Mouse (Mus musculus) heart, embryonic 16.5 days (tissue): ENCODE measurements around the gene Olig3. TPM values are rescaled to one million over a fixed set of nuclear protein-coding genes. Genes with fewer than 3 reads are reported as not detected.

ENCODE experiments used
- ATAC-seq: fragments of 200-750 bp; cut with Nextera tagmentation; replicated peaks from 2 replicates; pipeline ENCODE4 v1.8.0; 2017; ENCODE audit warnings: moderate number of reproducible peaks; ENCODE audit not compliant: insufficient read depth, low FRiP score; ENCODE audit errors: extremely low read depth
- H3K27ac ChIP-seq: fragments of 300-500 bp; sonication (generic); 2 replicates; pipeline ENCODE4 v1.5.1; 2014; ENCODE audit warnings: mild to moderate bottlenecking, low read length, control low read depth, moderate library complexity
- H3K27me3 ChIP-seq: fragments of 300-500 bp; sonication (generic); 2 replicates; pipeline ENCODE4 v1.6.1; 2014; ENCODE audit warnings: low read length, mixed read lengths; ENCODE audit not compliant: control insufficient read depth, insufficient read depth
- H3K36me3 ChIP-seq: fragments of 300-500 bp; sonication (generic); 2 replicates; pipeline ENCODE4 v1.6.1; 2014; ENCODE audit not compliant: control insufficient read depth, insufficient read depth
- H3K4me1 ChIP-seq: fragments of 300-500 bp; sonication (generic); 2 replicates; pipeline ENCODE4 v1.6.1; 2014; ENCODE audit warnings: low read length, mixed read lengths; ENCODE audit not compliant: control insufficient read depth, insufficient read depth
- H3K4me2 ChIP-seq: fragments of 300-500 bp; sonication (generic); 2 replicates; pipeline ENCODE4 v1.6.1; 2014; ENCODE audit warnings: low read depth, mild to moderate bottlenecking, control low read depth, low read length
- H3K4me3 ChIP-seq: fragments of 300-500 bp; sonication (generic); 2 replicates; pipeline ENCODE4 v1.5.1; 2014; ENCODE audit warnings: mild to moderate bottlenecking, control low read depth, low read length
- H3K9ac ChIP-seq: fragments of 300-500 bp; sonication (generic); 2 replicates; pipeline ENCODE4 v1.6.1; 2014; ENCODE audit warnings: low read length, control low read depth
- H3K9me3 ChIP-seq: fragments of 300-500 bp; sonication (generic); replicated peaks from 2 replicates; pipeline ENCODE4 v1.6.1; 2016; ENCODE audit warnings: low read length; ENCODE audit not compliant: control insufficient read depth
- WGBS: fragments of 180-500 bp; shearing (Covaris S2); extraction: QIAGEN DNeasy Blood & Tissue Kit; methylation state at CpG from one replicate; pipeline ENCODE4 v1.1.7; 2014; 5-methylcytosine and 5-hydroxymethylcytosine counted together
- polyA plus RNA-seq: library from polyadenylated mRNA; unstranded; fragments of >200 nt; fragmentation: Nextera tagmentation; extraction: Ambion mirVana; gene quantifications from 2 replicates; pipeline ENCODE4 v1.2.1, GENCODE M21; 2015

Olig3 gene
- polyA plus RNA-seq, 1 experiment from 2014 or later: not detected

DNA sequence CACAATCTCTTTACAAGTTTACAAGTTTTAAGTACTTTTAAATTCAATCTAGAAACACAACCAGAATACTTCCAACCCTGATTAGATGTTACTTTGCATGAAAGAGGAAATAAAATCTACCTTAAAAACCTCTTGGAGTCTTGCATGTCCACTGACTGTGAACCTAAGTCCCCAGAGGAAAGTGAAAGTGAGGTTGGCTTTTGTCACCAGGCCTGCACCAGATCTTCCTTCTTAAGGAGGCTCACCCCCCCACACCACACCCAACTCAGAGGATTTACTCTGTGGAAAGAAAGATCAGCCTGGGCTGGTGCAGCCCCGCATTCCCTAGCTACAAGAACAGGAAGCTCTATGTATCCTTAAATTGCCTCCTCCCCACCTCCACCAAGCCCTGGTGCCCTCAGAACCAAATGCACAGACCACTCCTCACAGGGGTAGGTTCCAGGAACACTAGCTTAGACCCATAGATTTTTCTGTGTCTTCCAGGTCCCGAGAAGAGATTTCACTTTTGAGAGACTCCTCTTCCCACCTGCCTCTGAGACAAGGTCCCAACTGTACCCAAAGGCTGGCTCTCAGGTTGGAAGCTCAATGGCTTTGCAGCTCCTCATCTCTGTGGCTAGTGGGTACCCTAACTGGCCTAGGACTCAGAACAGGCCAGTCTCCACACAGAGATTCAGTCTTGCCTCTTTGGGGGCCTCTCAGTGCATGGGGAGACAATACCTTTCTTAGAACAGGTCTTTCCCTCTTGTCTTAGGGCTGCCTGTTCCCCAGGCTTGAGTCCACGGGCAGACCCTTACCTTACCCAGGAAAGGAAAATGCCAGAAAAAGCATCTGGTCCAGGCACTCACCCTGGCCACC, 4.3 kb downstream of the Olig3 start:
- H3K36me3 ChIP-seq: no peaks in the 10 kb centered on the region
- 14% methylated on average over 3 of the region's 3 CpGs for WGBS

DNA sequence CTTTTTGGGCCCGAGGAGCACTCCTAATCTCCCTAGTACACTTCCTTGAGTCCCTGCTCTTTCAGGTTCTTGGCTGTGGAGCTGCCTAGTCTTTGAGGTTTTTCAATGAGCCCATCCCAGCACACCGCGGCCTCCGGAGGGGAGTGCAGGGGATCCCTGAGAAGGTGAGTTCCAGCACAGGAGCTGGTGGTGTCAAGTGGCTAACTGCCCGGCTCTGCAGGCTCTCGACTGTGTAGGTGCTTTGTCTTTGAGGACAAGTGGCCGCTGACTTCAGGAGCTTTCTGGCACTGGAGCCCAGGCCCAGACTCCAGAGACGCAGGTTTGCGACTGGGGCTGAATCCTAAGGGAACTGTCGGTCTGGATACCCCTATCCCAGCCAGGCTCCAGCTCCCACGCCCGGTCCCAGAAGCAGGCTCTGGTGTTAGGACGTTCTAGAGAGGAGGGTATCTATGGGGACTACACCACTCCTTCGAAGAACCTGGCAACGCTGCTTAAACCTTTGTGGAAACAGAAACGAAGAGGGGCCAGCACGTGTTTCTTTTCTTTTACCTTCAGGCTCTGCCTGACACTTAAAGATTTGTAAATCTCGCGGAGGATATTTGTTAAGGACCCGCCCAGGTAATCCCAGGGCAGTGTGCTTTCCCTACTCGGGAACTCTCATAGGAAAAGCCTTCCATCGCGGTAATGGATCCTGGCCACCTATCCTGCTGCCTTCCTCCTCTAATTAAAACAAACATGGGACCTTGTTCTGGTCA, 5.4 kb downstream of the Olig3 start:
- peaks cover 65% of the 10 kb centered on the region for H3K27me3 ChIP-seq
- peaks cover 3% of the 10 kb centered on the region; the same call in 1 of the 2 replicates for H3K4me1 ChIP-seq
- 2% methylated on average over 23 of the region's 23 CpGs for WGBS
- no peaks in the 10 kb centered on the region for H3K36me3 ChIP-seq
- no peak overlapping the region for H3K27ac ChIP-seq
- H3K9me3 ChIP-seq: no peaks in the 10 kb centered on the region
- no peak for ATAC-seq
- H3K9ac ChIP-seq: no peak overlapping the region
- H3K4me3 ChIP-seq: no peak overlapping the region
- H3K4me2 ChIP-seq: no peak overlapping the region

More for the DNA sequence above, 4.3 kb downstream of the Olig3 start:
- peaks cover 76% of the 10 kb centered on the region for H3K27me3 ChIP-seq
- H3K9ac ChIP-seq: no peak overlapping the region
- no peak overlapping the region for H3K27ac ChIP-seq
- ATAC-seq: no peak
- no peak overlapping the region for H3K4me2 ChIP-seq
- no peak overlapping the region for H3K4me3 ChIP-seq
- no peaks in the 10 kb centered on the region for H3K9me3 ChIP-seq
- peaks cover 3% of the 10 kb centered on the region; the same call in 1 of the 2 replicates for H3K4me1 ChIP-seq

DNA sequence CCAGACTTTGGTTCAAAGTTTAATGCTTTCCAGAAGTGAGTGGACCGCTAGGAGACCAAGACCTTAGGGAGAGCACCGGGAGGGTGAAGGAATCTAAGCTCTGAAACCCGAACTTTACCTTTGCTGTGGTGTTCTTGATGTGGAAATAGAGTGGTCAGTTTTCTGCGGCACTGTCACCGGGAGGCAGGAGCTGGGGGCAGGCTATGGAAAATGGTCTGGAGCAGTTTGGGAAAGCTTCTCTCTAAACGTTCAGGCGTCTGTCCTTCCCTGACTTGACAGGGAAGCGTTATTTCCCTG, 5.9 kb downstream of the Olig3 start:
- Histone ChIP-seq H3K9ac (no peak overlapping the region), H3K4me1 (peaks cover 3% of the 10 kb centered on the region; the same call in 1 of the 2 replicates), H3K27me3 (peaks cover 60% of the 10 kb centered on the region), H3K9me3 (no peaks in the 10 kb centered on the region), H3K4me2 (peak overlapping the region; percentile 50; the same call in 1 of the 2 replicates), H3K27ac (no peak overlapping the region), H3K4me3 (no peak overlapping the region), H3K36me3 (no peaks in the 10 kb centered on the region)
- ATAC-seq: no peak
- WGBS: 1% methylated on average over 8 of the region's 8 CpGs

DNA sequence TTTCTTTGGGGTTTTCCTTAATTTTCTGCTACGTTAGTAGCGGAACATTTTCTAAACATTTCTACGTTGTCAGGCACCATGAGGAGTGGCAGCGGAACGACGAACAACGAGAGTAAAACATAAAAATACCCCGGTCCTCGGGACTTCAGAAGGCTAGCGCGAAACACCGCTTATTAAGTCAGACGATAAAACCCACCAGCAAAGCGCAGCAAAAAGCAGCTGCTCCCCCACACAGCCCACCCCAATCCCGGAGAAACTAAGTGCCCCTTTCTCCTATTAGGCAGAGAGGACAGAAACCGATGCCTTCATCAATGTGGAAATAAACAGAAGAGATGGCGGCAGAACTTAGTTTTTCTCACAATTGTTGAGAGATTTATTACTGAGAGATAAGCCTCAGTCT, 6.5 kb downstream of the Olig3 start:
- no peak for ATAC-seq
- Histone ChIP-seq H3K36me3 (no peaks in the 10 kb centered on the region), H3K27me3 (peaks cover 54% of the 10 kb centered on the region), H3K9me3 (no peaks in the 10 kb centered on the region), H3K4me3 (peak overlapping the region; percentile 34), H3K9ac (no peak overlapping the region), H3K27ac (no peak overlapping the region), H3K4me1 (peaks cover 3% of the 10 kb centered on the region; the same call in 1 of the 2 replicates), H3K4me2 (peak overlapping the region; percentile 50)
- WGBS: 4% methylated on average over 17 of the region's 17 CpGs

DNA sequence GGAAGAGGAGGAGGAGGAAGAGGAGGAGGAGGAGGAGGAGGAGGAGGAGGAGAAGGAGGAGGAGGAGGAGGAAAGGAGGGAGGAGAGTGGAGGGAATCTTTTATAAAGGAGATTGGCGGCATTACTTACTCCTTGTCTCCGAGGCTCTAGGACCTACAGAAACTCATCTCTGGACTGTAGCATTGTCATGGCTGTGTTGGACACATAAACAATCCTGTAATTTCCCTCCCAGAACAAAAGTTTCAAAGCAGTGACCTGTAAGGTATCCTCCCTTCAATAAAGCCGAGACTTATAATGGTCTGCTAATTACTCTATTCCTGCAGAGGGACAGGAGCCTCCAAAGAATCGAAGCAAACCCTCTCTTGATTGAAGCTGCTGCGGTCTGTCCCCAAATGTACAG, 7.0 kb downstream of the Olig3 start:
- Histone ChIP-seq H3K9ac (no peak overlapping the region), H3K4me1 (peaks cover 3% of the 10 kb centered on the region; the same call in 1 of the 2 replicates), H3K4me2 (no peak overlapping the region), H3K27ac (no peak overlapping the region), H3K36me3 (no peaks in the 10 kb centered on the region), H3K9me3 (no peaks in the 10 kb centered on the region), H3K4me3 (no peak overlapping the region), H3K27me3 (peaks cover 49% of the 10 kb centered on the region)
- ATAC-seq: no peak
- WGBS: 22% methylated on average over 5 of the region's 5 CpGs

DNA sequence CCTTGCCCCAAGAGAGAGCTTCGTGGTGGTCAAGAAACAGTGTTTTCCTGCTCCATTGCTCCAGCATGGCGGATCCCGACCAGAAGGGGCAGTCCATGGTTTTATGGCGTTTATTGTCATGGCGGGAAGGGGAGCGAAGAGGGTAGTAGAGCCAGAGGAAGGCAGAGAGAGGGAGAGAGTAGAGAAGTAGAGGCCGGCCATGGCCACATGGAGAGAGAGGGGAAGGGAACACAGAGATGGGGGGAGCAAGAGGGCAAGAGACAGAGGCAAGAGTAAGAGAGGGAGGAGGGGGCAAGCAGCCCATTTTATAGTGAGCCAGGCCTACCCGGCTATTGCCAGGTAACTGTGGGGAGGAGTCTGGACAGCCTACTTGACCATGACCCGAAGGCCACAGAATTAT, 12.8 kb downstream of the Olig3 start:
- no peak for ATAC-seq
- no peaks in the 10 kb centered on the region for H3K36me3 ChIP-seq
- H3K4me2 ChIP-seq: no peak overlapping the region
- H3K4me3 ChIP-seq: no peak overlapping the region
- no peaks in the 10 kb centered on the region for H3K9me3 ChIP-seq
- H3K4me1 ChIP-seq: no peaks in the 10 kb centered on the region
- no peak overlapping the region for H3K27ac ChIP-seq
- WGBS: 91% methylated on average over 9 of the region's 9 CpGs
- H3K27me3 ChIP-seq: peaks cover 12% of the 10 kb centered on the region
- H3K9ac ChIP-seq: no peak overlapping the region

DNA sequence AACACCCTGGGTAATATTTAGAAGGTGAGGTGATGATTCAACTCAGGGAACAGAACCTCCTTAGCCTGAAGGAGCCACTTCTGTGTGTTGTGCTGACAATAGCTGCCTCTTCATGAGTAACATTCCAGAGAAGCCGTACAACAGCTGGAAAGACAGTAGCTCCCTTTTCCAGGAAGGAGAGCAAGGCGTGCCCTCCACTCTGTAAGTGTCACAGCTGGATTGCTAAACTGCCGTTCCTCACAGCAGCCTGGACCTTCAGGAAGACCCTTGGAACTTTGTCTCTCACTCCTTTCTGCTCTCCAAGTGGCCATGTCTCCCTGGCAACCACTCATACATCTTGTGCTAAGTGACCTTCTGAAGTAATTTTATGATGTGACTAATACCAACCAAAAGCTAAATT, 13.8 kb downstream of the Olig3 start:
- H3K4me2 ChIP-seq: no peak overlapping the region
- WGBS: 43% methylated on average over 3 of the region's 3 CpGs
- no peak overlapping the region for H3K4me3 ChIP-seq
- H3K9me3 ChIP-seq: no peaks in the 10 kb centered on the region
- H3K36me3 ChIP-seq: no peaks in the 10 kb centered on the region
- H3K27me3 ChIP-seq: peaks cover 3% of the 10 kb centered on the region; the same call in 1 of the 2 replicates
- ATAC-seq: no peak
- peaks cover 2% of the 10 kb centered on the region; the same call in 1 of the 2 replicates for H3K4me1 ChIP-seq
- no peak overlapping the region for H3K9ac ChIP-seq
- no peak overlapping the region for H3K27ac ChIP-seq

DNA sequence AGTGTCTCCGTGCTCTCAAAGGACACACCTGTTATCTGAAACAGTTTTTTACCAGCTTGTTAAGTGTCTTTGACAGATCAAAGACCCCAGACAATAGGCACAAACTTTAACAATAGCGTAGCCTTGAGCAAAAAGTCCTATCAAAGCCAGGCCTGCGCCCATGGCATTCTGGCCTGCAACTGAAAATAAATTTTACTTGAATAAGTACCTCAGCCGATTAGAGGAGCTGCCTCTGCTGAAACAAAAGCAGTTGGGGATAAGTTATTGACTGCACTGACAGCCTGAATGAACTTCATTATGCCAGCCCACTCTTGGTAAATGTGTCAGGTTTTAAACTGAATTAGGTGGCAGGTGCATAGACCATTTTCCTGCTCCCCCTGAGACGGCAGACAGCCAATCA, 15.9 kb downstream of the Olig3 start:
- Histone ChIP-seq H3K27me3 (no peaks in the 10 kb centered on the region), H3K27ac (no peak overlapping the region), H3K9ac (no peak overlapping the region), H3K4me3 (no peak overlapping the region), H3K4me1 (peaks cover 4% of the 10 kb centered on the region; the same call in 1 of the 2 replicates), H3K4me2 (no peak overlapping the region), H3K9me3 (no peaks in the 10 kb centered on the region), H3K36me3 (no peaks in the 10 kb centered on the region)
- no peak for ATAC-seq
- WGBS: 55% methylated on average over 5 of the region's 5 CpGs

DNA sequence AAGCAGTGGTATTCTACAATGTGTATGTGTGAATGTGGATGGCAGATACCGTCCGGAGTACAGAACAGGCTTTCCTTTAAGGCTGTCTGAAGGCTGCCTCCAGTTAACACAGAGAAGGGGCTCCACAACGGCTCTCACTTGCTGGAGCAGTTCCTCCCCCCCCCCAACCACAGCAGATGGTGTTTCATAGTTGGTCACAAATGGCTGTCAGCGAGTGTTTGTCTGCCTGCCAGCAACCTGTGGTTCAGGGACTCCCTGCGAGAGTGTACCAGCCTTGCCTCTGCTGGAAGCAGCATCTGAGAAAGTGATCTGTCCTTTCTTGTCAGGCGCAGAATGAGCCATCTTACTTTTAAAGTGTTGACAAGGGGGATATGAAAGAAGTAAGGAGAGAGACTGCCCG, 17.5 kb downstream of the Olig3 start:
- Histone ChIP-seq H3K36me3 (no peaks in the 10 kb centered on the region), H3K9ac (no peak overlapping the region), H3K27ac (no peak overlapping the region), H3K9me3 (no peaks in the 10 kb centered on the region), H3K4me2 (no peak overlapping the region), H3K4me3 (no peak overlapping the region), H3K4me1 (peaks cover 4% of the 10 kb centered on the region; the same call in 1 of the 2 replicates), H3K27me3 (no peaks in the 10 kb centered on the region)
- WGBS: 52% methylated on average over 7 of the region's 7 CpGs
- ATAC-seq: no peak
